Mouse (Mus musculus) lung, embryonic 14.5 days (tissue): Measurements from ENCODE around the gene Olfr544. TPM values are rescaled to one million over a fixed set of nuclear protein-coding genes. Genes with fewer than 3 reads are reported as not detected.

Experiments used
- ATAC-seq: fragments of 200-750 bp; cut with Nextera tagmentation; 2 replicates; pipeline ENCODE4 v1.8.0; 2017; ENCODE audit warnings: mild to moderate bottlenecking, moderate TSS enrichment, moderate library complexity; ENCODE audit not compliant: insufficient read depth
- DNase-seq: peaks from one replicate; pipeline ENCODE4 v3.0.0-alpha.2; 2015
- H3K27ac ChIP-seq: fragments of 300-500 bp; sonication (generic); 2 replicates; pipeline ENCODE4 v1.5.1; 2014; ENCODE audit warnings: low read depth, mild to moderate bottlenecking, moderate library complexity
- H3K27me3 ChIP-seq: fragments of 300-500 bp; sonication (generic); 2 replicates; pipeline ENCODE4 v1.6.1; 2014; ENCODE audit warnings: low read length, control low read depth; ENCODE audit not compliant: insufficient read depth
- H3K36me3 ChIP-seq: fragments of 300-500 bp; sonication (generic); 2 replicates; pipeline ENCODE4 v1.6.1; 2014; ENCODE audit warnings: control low read depth; ENCODE audit not compliant: insufficient read depth
- H3K4me1 ChIP-seq: fragments of 300-500 bp; sonication (generic); 2 replicates; pipeline ENCODE4 v1.6.1; 2014; ENCODE audit warnings: antibody characterized with exemption, control low read depth; ENCODE audit not compliant: insufficient read depth
- H3K4me2 ChIP-seq: fragments of 300-500 bp; sonication (generic); 2 replicates; pipeline ENCODE4 v1.6.1; 2014; ENCODE audit warnings: mild to moderate bottlenecking
- H3K4me3 ChIP-seq: fragments of 300-500 bp; sonication (generic); 2 replicates; pipeline ENCODE4 v1.5.1; 2014; ENCODE audit warnings: low read depth, low read length
- H3K9ac ChIP-seq: fragments of 300-500 bp; sonication (generic); 2 replicates; pipeline ENCODE4 v1.6.1; 2014
- H3K9me3 ChIP-seq: fragments of 300-500 bp; sonication (generic); 2 replicates; pipeline ENCODE4 v1.6.1; 2016; ENCODE audit warnings: low read depth, low read length, control low read depth
- CTCF ChIP-seq: IDR thresholded peaks from 2 replicates; pipeline ENCODE4 v1.5.1; 2016; ENCODE audit warnings: antibody characterized with exemption, low read depth
- WGBS: fragments of 180-500 bp; shearing (Covaris S2); extraction: QIAGEN DNeasy Blood & Tissue Kit; methylation state at CpG from one replicate; pipeline ENCODE4 v1.1.7; 2014; 5-methylcytosine and 5-hydroxymethylcytosine counted together
- polyA plus RNA-seq: library from polyadenylated mRNA; unstranded; fragments of >200 nt; fragmentation: Nextera tagmentation; extraction: Ambion mirVana; gene quantifications from 2 replicates; pipeline ENCODE4 v1.2.1, GENCODE M21; 2014

Olfr544 gene
- polyA plus RNA-seq, 1 experiment from 2014 or later = 0.11 TPM

DNA sequence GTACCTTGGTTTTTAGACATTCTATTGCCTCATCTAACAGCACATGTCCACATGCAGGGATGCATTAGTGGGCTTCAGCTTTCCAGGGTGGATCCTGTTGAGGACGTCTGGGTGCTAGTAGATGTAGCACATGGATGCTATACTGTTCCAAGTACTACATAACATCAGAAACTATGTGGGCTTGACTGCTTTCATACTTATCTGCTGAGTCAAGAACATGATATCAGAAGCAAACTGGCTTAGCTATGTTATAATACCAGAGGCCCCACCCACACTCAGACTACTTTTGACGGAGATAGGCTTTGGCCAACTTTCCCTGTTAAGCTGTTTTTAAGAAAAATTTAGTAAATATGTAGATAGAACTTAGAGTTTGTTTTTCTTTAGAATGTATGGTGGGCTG, 43.8 kb downstream of the Olfr544 start:
- peak overlapping the region; percentile 46 for H3K4me2 ChIP-seq
- no peak for TF ChIP-seq CTCF
- H3K27ac ChIP-seq = no peak overlapping the region
- H3K9me3 ChIP-seq = no peaks in the 10 kb centered on the region
- H3K27me3 ChIP-seq = no peaks in the 10 kb centered on the region
- DNase-seq = no peak
- WGBS = 74% methylated on average over 2 of the region's 2 CpGs
- no peak overlapping the region for H3K9ac ChIP-seq
- H3K4me3 ChIP-seq = no peak overlapping the region
- ATAC-seq = no peak
- H3K36me3 ChIP-seq = peaks cover 48% of the 10 kb centered on the region
- peaks cover 8% of the 10 kb centered on the region for H3K4me1 ChIP-seq

DNA sequence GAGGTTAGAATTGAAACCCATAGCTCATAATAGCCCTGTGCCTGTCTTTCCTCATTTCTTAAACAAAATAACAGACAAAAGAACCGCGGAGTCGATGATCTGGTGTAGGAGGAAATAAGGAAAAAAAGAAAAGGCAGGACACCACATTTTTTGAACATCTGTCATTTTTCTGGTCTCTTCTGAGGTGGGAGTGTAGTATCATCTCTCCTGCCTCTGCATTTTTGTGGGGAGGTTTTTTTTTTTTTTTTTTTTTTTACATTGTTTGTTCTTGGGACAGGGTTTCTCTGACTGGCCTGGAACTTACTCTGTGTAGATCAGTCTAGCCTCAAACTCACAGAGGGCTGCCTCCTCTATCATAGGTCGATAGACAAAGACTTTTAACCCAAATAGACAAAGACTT, 45.7 kb downstream of the Olfr544 start:
- Histone ChIP-seq H3K4me3 (peak overlapping the region; percentile 78), H3K9me3 (no peaks in the 10 kb centered on the region), H3K4me1 (peaks cover 8% of the 10 kb centered on the region), H3K27ac (peak overlapping the region; percentile 95), H3K9ac (peak overlapping the region; percentile 94), H3K36me3 (peaks cover 33% of the 10 kb centered on the region), H3K27me3 (no peaks in the 10 kb centered on the region), H3K4me2 (peak overlapping the region; percentile 71)
- under 1% methylated on average over 4 of the region's 4 CpGs for WGBS
- DNase-seq = peak; percentile 13
- ATAC-seq = 0 out of 2 replicates have a peak, but pooled peaks have one; percentile 1
- TF ChIP-seq CTCF = no peak

DNA sequence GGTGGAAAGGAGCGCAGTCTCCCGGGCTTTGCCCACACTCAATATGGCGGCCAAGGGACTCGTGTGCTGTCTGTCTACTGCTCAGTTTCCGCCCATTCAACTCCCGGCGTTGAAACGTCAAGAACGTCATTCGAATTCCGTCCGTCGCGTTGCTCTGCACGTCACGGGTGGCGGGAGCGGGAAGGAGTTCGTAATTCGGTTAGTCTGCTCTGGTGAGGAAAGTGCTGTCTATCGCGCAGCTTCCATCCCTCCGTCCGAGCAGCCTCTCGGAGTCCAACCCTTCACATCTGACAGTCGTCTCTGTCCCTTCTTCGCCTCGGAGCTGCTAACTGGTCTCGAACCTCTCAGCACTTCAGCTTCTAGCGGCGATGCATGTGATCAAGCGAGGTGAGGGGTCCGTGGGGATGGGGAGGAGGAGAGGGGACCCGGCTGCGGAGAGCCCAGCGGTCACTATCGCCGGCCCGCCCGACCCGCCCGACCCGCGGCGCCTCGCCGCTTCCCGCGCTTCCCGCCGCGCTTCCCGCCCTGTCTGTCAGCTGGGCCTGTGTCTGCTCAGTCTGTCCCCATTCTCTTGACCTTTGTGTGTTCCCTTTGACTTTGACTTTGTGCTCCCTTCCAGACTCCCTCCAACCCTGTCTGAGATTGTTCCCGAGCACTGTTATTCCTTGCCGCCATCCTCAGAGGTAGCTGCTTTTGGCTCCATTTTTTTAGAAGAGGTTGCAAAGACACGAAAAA, 46.3 kb downstream of the Olfr544 start, which contains the start of gene Rrm1:
Gene Rrm1 (plus strand): TSS at position 39 of the 735 bp plus-strand sequence.
- peak within 1 kb of the TSS; percentile 78 for H3K4me3 ChIP-seq
- H3K4me1 ChIP-seq = peaks cover 8% of the 10 kb centered on the region
- peak within 1 kb of the TSS; percentile 71 for H3K4me2 ChIP-seq
- peaks cover 28% of the 10 kb centered on the region for H3K36me3 ChIP-seq
- peak within 1 kb of the TSS; percentile 95 for H3K27ac ChIP-seq
- H3K9ac ChIP-seq = peak within 1 kb of the TSS; percentile 94
- TF ChIP-seq CTCF = no peak
- WGBS = under 1% methylated on average over 56 of the region's 56 CpGs
- ATAC-seq = peak; percentile 99
- DNase-seq = peak; percentile 99
- no peaks in the 10 kb centered on the region for H3K9me3 ChIP-seq
- no peaks in the 10 kb centered on the region for H3K27me3 ChIP-seq

DNA sequence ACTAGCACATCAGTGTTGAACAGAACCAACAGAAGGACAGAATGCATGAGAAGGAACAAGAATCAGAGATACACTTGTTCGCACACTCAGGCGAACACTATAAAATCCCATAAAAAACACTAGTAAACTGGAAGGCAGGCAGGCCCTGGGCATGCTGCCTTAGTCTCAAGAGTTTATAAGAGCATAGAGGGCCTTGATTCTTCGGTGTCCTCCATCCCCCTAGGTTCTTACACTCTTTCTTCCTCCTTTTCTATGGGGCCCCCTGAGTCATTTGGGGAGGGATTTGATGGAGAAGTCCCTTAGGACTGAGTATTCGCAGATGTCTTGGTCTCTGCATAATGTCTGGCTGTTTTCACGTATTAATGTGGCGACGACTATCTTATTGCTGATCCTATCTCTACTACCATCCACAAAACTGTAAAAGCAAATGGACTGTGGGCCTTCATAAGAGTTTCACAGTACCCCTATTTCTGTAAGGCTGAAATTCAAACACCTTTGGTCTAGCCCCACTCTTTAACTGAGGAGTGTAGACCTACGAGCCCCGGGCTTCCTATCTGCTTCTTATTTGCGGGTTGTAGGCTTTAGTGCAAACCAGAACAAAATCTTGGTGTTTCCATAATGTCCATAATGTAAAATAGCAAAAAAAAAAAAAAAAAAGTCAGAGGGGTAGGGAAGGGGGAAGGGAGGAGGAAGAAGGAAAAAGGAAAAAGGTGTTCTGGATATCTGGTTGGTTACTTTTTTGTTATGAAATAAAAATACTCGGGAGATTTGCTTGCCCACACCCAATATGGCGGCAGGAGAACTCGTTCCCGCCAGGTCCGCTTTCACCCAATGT, 47.1 kb downstream of the Olfr544 start:
- Histone ChIP-seq H3K27ac (no peak overlapping the region; the same call in 1 of the 2 replicates), H3K36me3 (peaks cover 20% of the 10 kb centered on the region), H3K9me3 (no peaks in the 10 kb centered on the region), H3K4me1 (peaks cover 8% of the 10 kb centered on the region), H3K4me3 (peak overlapping the region; percentile 78), H3K9ac (no peak overlapping the region), H3K27me3 (no peaks in the 10 kb centered on the region), H3K4me2 (peak overlapping the region; percentile 47)
- no peak for TF ChIP-seq CTCF
- DNase-seq (no peak), ATAC-seq (no peak; the same call in 1 of the 2 replicates)
- 52% methylated on average over 15 of the region's 15 CpGs for WGBS

DNA sequence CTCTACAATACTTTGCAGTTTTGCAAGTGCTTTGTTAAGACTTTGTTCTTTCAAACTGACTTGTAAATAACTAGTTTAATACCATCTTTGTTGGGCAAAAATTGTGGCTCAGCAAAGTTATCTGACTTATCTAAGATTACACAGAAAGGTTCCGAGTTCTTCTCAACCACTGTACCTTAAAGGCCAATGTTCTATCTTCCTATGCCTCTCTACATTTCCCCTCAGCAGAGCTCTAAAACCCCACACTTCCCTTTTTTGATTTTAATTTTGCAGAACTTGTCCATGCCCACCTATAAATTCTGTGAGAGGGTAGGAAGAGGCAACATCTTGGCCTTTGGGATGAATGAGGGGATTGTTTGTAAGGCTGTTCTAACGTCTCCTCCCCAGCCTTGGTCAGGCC, 53.8 kb downstream of the Olfr544 start:
- H3K4me1 ChIP-seq = no peaks in the 10 kb centered on the region
- TF ChIP-seq CTCF = no peak
- no peak overlapping the region for H3K9ac ChIP-seq
- ATAC-seq = no peak
- no peaks in the 10 kb centered on the region for H3K27me3 ChIP-seq
- no peak overlapping the region for H3K27ac ChIP-seq
- H3K9me3 ChIP-seq = no peaks in the 10 kb centered on the region
- no peak overlapping the region for H3K4me3 ChIP-seq
- no peak for DNase-seq
- 72% methylated on average over 2 of the region's 2 CpGs for WGBS
- no peak overlapping the region for H3K4me2 ChIP-seq
- H3K36me3 ChIP-seq = no peaks in the 10 kb centered on the region

Other genes with a start within 250 kb of the Olfr544 start
- 68.4 and 71.9 TPM in 2 replicates for gene Rhog, start 232.3 kb downstream of the Olfr544 start, polyA plus RNA-seq
- 15.9 and 16.3 TPM in 2 replicates for gene Stim1, start 220.5 kb downstream of the Olfr544 start, polyA plus RNA-seq
- gene Rrm1, start 46.6 kb downstream of the Olfr544 start, polyA plus RNA-seq = 200 and 220 TPM in 2 replicates
- 0.37 and 0.45 TPM in 2 replicates for gene Olfr543, start 6.6 kb downstream of the Olfr544 start, polyA plus RNA-seq
- gene Olfr545, start 11.3 kb upstream of the Olfr544 start, polyA plus RNA-seq = not detected in 2 replicates
- gene Olfr547, start 46.4 kb upstream of the Olfr544 start, polyA plus RNA-seq = not detected in 2 replicates
- not detected in 2 replicates for gene Olfr548-ps1, start 52.6 kb upstream of the Olfr544 start, polyA plus RNA-seq
- gene Olfr549, start 61.6 kb upstream of the Olfr544 start, polyA plus RNA-seq = not detected in 2 replicates
- gene Trim21, start 77.2 kb upstream of the Olfr544 start, polyA plus RNA-seq = 0.36 and 0.62 TPM in 2 replicates
- gene Olfr550, start 83.1 kb upstream of the Olfr544 start, polyA plus RNA-seq = not detected in 2 replicates
- not detected in 2 replicates for gene Olfr551, start 103.6 kb upstream of the Olfr544 start, polyA plus RNA-seq
- gene Olfr552, start 109.5 kb upstream of the Olfr544 start, polyA plus RNA-seq = not detected in 2 replicates
- not detected in 2 replicates for gene Olfr553, start 129.9 kb upstream of the Olfr544 start, polyA plus RNA-seq
- gene Olfr554, start 150.1 kb upstream of the Olfr544 start, polyA plus RNA-seq = not detected in 2 replicates
- gene Olfr555, start 170.5 kb upstream of the Olfr544 start, polyA plus RNA-seq = not detected in 2 replicates
- gene Olfr556, start 176.6 kb upstream of the Olfr544 start, polyA plus RNA-seq = not detected in 2 replicates
- 13.7 and 16.1 TPM in 2 replicates for gene Trim68, start 199.0 kb upstream of the Olfr544 start, polyA plus RNA-seq
- not detected in 2 replicates for gene Olfr557, start 207.6 kb upstream of the Olfr544 start, polyA plus RNA-seq
- gene Olfr558, start 213.9 kb upstream of the Olfr544 start, polyA plus RNA-seq = 0.12 TPM in 1 of 2 replicates, not detected in the other
- not detected in 2 replicates for gene Olfr33, start 230.8 kb upstream of the Olfr544 start, polyA plus RNA-seq
- gene Olfr559, start 239.2 kb upstream of the Olfr544 start, polyA plus RNA-seq = not detected in 2 replicates